Mouse (Mus musculus): Measurements from ENCODE around the gene Fis1.

Gene Fis1

DNA sequence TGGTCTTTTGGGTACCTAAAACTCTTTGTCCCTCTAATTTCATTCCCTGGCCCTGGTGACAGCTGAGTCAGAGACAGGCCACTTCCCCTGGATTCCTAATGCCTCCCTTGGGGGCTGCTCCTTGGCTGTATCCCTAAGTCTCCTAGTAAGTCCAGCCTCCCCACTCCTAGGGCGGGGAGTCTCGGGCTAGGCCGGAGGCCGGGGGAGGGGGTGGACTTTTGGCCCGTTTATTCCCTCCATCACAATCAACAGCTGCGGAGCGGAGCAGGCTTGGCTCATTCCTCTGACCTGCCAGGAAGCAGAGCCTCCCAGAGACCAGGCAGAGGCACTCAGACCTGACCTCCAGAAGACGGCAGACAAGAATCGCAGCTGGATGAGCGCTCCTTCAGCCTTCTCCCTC, 14.5 kb downstream of the Fis1 start:
- CTCF ChIA-PET = no interaction called here

GRCm38 (mm10) chr5:136970703-136971102, 17.6 kb downstream of the Fis1 start:
- CTCF ChIA-PET = interaction anchor here (0.9 kb wide), 1 partner anchor 8 kb away, joined by 7 read pairs; no protein-coding TSS in a partner anchor

- CTCF ChIA-PET = no interaction called here
Observed at GRCm38 (mm10) chr5:136973670-136974069, 20.6 kb downstream of the Fis1 start.

DNA sequence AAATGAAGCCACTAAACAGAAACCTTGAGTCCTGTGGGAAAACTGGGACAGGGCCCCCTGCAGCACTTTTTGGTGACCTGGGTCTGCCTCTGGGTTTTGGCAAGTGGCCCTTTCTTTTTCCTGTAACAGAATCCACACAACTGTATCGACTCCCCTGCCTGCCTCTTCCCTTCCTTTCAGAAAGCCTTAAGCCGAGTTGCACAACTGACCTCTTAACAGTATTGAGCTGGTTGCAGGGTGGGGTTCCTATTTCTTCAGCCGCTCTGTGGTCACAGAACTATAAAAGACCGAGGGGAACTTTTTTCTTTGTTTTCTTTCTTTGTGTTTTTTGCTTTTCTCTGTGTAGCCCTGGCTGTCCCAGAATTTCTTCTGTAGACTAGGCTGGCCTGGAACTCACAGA, 24.7 kb downstream of the Fis1 start:
- CTCF ChIA-PET = interaction anchor here (0.7 kb wide), 1 partner anchor 1164 kb away, joined by 6 read pairs; no protein-coding TSS in a partner anchor

DNA sequence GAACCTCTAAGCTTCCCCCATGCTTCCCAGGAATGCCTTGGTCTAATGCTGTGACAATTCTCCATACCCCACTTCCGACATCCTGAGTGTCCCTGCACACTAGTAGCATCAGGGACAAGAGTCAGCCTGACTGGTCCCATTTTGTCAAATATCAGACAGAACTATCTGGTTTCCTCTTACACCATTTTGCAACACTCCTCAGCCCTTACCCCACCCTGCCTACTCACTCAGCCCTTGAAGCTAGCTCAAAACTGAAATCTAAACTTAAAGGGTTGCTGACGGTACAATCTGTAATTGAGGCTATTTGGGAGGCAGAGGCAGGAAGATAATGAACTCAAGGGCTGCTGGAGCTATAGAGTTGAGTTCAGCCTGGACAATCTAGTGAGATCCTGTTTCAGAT, 26.7 kb downstream of the Fis1 start:
- CTCF ChIA-PET = interaction anchor here (1.2 kb wide), 1 partner anchor 27 kb away, joined by 5 read pairs; the partner anchor contains the start of gene Fis1

GRCm38 (mm10) chr5:136980974-136981373, 27.9 kb downstream of the Fis1 start:
- CTCF ChIA-PET = no interaction called here

- CTCF ChIA-PET = interaction anchor here (0.6 kb wide), 1 partner anchor 1183 kb away, joined by 5 read pairs; no protein-coding TSS in a partner anchor
Observed at GRCm38 (mm10) chr5:136982338-136982930, 29.4 kb downstream of the Fis1 start.

- CTCF ChIA-PET = no interaction called here
Observed at GRCm38 (mm10) chr5:136984828-136985227, 31.8 kb downstream of the Fis1 start.

GRCm38 (mm10) chr5:136986695-136987137, 33.6 kb downstream of the Fis1 start, which contains the start of gene Plod3:
Plod3 (plus strand) TSS chr5:136987019.
- CTCF ChIA-PET = interaction anchor here (0.7 kb wide), 1 partner anchor 735 kb away, joined by 4 read pairs; no protein-coding TSS in a partner anchor

DNA sequence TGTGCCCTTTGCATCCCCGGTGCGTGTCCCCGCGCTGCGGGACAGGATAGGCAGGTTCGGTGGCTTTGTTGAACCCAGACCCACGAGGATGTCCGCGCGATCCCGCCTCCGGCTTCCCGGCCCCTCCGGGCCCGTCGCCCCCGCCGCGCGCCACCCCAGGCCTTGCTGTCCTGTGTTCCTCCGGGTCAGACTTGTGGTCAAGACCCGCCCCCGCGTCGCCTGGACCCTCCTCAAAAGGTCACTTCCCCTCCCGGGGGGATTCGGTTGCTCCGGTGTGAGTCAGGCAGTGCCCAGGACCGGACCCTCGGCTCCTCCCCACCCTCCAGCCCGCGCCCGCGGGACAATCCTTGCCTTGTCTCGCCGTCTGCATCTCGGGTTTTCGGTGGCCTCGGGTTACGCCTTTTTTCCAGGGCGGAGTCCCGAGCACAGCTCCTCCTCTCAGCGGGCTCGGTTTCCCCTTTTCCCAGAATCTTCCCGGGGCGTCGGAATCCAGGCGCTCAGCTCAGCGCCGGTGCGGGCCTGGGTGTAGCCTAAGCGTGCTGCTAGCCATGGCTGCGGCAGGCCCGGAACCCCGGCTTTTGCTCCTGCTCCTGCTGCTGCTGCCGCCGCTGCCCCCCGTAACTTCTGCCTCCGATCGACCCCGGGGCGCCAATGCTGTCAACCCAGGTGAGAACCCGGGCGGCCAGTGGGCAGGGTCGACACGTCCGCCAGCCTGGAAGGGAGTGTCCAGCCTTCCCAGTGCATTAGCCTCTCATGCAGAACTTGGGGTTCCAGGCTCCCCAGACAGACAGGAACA, 34.3 kb downstream of the Fis1 start:
- CTCF ChIA-PET = interaction anchor here (0.7 kb wide), 1 partner anchor 735 kb away, joined by 4 read pairs; no protein-coding TSS in a partner anchor

- CTCF ChIA-PET = no interaction called here
Observed at GRCm38 (mm10) chr5:136987934-136988271, 34.8 kb downstream of the Fis1 start, which contains the start of gene Znhit1. Znhit1 (minus strand) TSS chr5:136988021.

DNA sequence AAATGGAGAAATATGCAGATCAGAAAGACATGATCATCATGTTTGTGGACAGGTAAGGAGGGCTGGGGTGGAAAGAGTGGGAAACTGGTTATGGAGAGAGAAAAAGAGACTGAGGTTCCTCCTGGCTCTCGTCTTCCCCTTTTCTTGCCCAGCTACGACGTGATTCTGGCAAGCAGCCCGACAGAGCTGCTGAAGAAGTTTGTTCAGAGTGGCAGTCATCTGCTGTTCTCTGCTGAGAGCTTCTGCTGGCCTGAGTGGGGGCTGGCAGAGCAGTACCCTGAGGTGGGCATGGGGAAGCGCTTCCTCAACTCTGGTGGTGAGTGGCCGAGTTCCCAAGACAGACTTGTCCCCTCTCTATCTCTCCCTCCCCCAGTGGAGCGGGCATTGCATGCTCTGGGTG, 35.3 kb downstream of the Fis1 start:
- CTCF ChIA-PET = no interaction called here

DNA sequence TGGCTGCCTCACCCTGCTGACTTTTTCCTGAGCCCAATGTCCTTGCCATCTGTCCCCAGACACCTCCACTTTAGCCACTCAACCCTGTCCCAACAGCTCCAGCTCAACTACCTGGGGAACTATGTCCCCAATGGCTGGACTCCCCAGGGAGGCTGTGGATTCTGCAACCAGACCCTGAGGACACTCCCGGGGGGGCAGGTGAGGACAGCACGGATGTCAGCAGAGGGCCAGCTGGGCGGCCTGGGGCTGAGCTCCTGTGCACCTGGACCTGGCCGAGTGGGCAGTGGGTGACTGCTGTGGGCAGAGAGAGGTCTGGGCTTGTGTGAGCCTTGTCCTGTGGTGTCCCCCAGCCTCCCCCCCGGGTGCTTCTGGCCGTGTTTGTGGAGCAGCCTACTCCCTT, 36.7 kb downstream of the Fis1 start:
- CTCF ChIA-PET = no interaction called here

DNA sequence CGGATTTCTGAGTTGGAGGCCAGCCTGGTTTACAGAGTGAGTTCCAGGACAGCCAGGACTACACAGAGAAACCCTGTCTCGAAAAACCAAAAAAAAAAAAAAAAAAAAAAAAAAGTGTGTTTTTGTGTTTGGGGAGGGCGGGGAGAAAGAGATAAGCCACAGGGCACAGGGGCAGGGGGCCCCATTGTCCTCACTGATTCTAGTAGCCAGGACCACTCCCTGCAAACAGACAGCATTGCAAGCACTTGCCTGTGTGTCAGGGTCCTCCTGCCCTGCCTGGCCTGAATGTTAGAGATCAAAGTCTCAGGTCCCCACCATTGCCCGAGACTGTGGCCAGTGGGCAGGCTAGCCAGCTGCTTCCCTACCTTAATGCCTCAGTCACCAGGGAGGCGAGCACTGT, 46.4 kb downstream of the Fis1 start:
- CTCF ChIA-PET = no interaction called here

DNA sequence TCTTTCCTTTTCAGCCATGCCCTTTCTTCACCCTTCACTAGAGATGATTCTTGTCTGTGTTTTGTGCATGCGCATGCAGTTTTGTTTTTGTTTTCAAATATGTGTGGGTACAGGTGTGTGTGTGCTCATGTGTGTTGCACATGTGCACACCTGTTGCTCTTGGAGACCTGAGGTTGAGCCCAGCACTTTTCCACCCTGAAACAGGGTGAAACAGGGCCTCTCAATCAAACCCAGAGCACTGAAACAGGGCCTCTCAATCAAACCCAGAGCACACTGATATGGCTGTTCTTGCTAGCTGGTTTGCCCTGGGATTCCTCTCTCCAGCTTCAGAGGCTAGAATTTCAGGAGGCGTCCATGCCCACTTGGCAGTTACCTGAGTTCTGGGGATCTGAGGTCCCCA, 47.5 kb downstream of the Fis1 start:
- CTCF ChIA-PET = no interaction called here

GRCm38 (mm10) chr5:137007276-137007675, 54.2 kb downstream of the Fis1 start:
- CTCF ChIA-PET = no interaction called here

- CTCF ChIA-PET = no interaction called here
Observed at GRCm38 (mm10) chr5:137009988-137010387, 56.9 kb downstream of the Fis1 start.

GRCm38 (mm10) chr5:137012401-137012950, 59.4 kb downstream of the Fis1 start:
- CTCF ChIA-PET = no interaction called here
